Mouse (Mus musculus): ENCODE results near the gene Fkbp15.
A peak's percentile ranks its signal among the peaks of the same experiment; 100 is the strongest.
"Not testable (repeated sequence)": the region's sequence is repeated elsewhere in the genome, so short reads cannot be mapped to it uniquely, and the experiment has no call there.

The Fkbp15 gene

GRCm38 (mm10) chr4:62282969-62283368 lies 77.4 kb downstream of the Fkbp15 start:
- no peak for DNase-seq (ENCODE audit: low read depth, low spot score)

- DNase-seq (ENCODE audit: low read depth, low spot score), result no peak
Observed at GRCm38 (mm10) chr4:62281319-62281718, 79.0 kb downstream of the Fkbp15 start.

GRCm38 (mm10) chr4:62278081-62278480 lies 82.3 kb downstream of the Fkbp15 start:
- DNase-seq (ENCODE audit: low read depth, low spot score), result no peak

GRCm38 (mm10) chr4:62277222-62277621 lies 83.1 kb downstream of the Fkbp15 start:
- no peak for DNase-seq (ENCODE audit: low read depth, low spot score)

GRCm38 (mm10) chr4:62276642-62277041 lies 83.7 kb downstream of the Fkbp15 start:
- DNase-seq (ENCODE audit: low read depth, low spot score), result no peak

GRCm38 (mm10) chr4:62274841-62275536 lies 85.4 kb downstream of the Fkbp15 start:
- DNase-seq (ENCODE audit: low read depth, low spot score), result no peak

- no peak for DNase-seq (ENCODE audit: low read depth, low spot score)
Observed at GRCm38 (mm10) chr4:62273916-62274315, 86.4 kb downstream of the Fkbp15 start.

GRCm38 (mm10) chr4:62272696-62273095 lies 87.7 kb downstream of the Fkbp15 start:
- DNase-seq (ENCODE audit: low read depth, low spot score), result no peak

GRCm38 (mm10) chr4:62267101-62267500 lies 93.2 kb downstream of the Fkbp15 start:
- no peak for DNase-seq (ENCODE audit: low read depth, low spot score)

- not testable (repeated sequence) for DNase-seq (ENCODE audit: low read depth, low spot score)
Observed at GRCm38 (mm10) chr4:62266016-62266415, 94.3 kb downstream of the Fkbp15 start.

- DNase-seq (ENCODE audit: low read depth, low spot score), result no peak
Observed at GRCm38 (mm10) chr4:62265154-62265836, 95.1 kb downstream of the Fkbp15 start.

- DNase-seq (ENCODE audit: low read depth, low spot score), result peak; percentile 21
Observed at GRCm38 (mm10) chr4:62263133-62263844, 97.1 kb downstream of the Fkbp15 start.

- DNase-seq (ENCODE audit: low read depth, low spot score), result no peak
Observed at GRCm38 (mm10) chr4:62262276-62262675, 98.1 kb downstream of the Fkbp15 start, which contains the start of gene Slc31a2. Slc31a2 (plus strand) TSS chr4:62262562.

GRCm38 (mm10) chr4:62256931-62257330 lies 103.4 kb downstream of the Fkbp15 start:
- peak; percentile 79 for DNase-seq (ENCODE audit: low read depth, low spot score)

- DNase-seq (ENCODE audit: low read depth, low spot score), result no peak
Observed at GRCm38 (mm10) chr4:62254551-62254950, 105.8 kb downstream of the Fkbp15 start.

- no peak for DNase-seq (ENCODE audit: low read depth, low spot score)
Observed at GRCm38 (mm10) chr4:62251776-62252175, 108.6 kb downstream of the Fkbp15 start.

GRCm38 (mm10) chr4:62250896-62251544 lies 109.3 kb downstream of the Fkbp15 start:
- peak; percentile 32 for DNase-seq (ENCODE audit: low read depth, low spot score)

All from forelimb bud, embryonic 11.5 days (tissue).